Mouse (Mus musculus) liver, postnatal 0 days (tissue): Measurements from ENCODE around the gene Glis2.

Source experiments
- CTCF ChIP-seq: sonication (generic); IDR thresholded peaks from 2 replicates; pipeline ENCODE4 v1.5.1; 2016; ENCODE audit warnings: antibody characterized with exemption, low read depth
- EP300 ChIP-seq: IDR thresholded peaks from 2 replicates; pipeline ENCODE4 v1.6.1; 2016; ENCODE audit warnings: antibody characterized with exemption, low read depth, mild to moderate bottlenecking

GRCm38 (mm10) chr16:4594814-4595526 is 457 bp downstream of the Glis2 start:
- no peak for TF ChIP-seq CTCF
- TF ChIP-seq EP300 = no peak
